Mouse (Mus musculus): Measurements from ENCODE around the gene Arhgap33.
"Not testable (repeated sequence)": the region's sequence is repeated elsewhere in the genome, so short reads cannot be mapped to it uniquely, and the experiment has no call there.

Gene Arhgap33

DNA sequence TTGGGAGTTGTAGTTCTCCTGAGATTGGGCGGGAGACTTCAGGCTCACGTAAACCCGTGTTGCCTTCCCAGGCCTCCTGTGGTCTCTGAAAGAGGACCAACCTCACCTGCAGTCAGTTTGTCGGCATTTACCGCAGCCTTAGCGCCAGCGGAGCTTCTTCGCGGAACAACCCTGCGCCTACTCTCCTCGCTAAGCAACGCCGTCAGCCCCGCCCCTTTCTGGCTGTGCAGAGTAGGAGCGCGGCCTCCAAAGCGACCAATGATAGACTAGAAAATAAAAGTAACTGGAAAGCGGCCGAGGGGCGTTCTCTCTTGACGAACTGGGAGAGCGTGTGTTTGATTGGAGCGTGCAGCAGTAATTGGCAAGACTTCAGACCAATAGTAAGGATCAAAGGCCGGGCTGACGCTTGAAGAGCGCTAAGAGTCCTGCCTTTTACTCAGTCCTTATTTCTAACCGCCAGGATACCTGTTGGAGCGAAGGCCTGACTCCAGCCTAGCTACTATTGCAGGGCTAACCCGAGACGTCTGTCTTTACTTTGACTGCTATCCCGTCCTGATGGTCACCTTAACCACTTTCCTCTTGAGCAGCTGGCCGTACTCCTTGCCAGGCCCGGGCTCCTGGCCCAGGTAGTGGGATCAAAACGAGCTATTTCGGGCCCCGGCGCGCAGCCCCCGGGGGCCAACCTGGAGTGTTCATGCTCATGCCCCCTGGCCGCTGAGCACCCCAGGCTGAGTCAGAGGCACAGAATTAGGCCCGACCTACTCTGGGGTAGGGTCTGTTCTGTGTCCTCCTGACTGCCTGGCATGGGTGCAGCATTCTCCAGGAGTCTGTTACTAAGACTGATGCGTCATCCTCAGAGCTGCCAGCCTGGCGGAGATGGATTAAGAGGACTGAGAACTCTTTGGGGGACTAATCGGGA is 17.5 kb upstream of the Arhgap33 start, which contains the start of the genes Hspb6 and Proser3:
Gene Hspb6, plus strand, starts transcription at position 77 of the 919 bp plus-strand sequence.
Gene Proser3, minus strand, starts transcription at position 198 of the 919 bp plus-strand sequence.
- DNase-seq, result peak; percentile 98

DNA sequence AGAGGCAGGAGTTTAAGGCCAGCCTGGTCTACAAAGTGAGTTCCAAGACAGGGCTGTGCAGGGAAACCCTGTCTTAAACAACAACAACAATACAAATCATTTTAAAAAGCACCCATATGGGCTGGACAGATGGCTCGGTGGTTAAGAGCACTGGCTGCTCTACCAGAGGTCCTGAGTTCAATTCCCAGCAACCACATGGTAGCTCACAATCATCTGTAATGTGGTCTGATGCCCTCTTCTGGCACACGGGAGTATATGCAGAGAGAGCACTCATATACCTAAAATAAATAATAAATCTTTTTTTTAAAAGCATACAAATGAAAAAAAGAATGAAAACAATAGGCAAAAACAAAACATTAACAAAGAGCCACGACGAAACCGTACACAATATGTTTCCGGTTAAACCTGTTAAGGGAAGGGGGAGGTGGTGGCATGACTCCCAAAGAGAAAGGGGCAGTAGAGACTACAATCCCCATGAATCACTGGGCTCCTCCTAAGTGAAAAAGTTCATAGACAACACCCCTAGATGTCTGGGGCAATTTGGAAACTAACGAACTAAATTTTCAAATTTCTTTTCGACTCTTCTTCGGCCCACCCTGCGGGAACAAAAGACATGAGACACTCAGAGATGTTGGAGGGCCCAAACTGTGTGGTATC is 16.7 kb upstream of the Arhgap33 start:
- DNase-seq, result no peak

DNA sequence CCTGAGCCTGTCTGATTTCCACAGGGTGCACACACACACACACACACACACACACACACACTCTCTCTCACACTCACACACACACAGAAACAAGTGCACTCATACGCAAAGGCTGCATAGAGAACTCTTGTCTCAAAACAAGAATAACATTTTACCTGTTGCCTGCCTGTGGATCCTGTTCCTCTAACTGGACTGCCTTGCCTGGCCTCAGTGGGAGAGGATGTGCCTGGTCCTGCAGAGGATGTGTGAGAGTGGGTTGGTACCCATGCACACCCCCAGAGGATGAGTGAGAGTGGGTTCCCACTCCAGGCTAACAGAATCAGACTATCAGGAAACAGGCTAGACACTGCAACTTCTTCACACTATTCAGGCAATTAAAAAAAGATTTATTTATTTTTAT is 15.7 kb upstream of the Arhgap33 start:
- DNase-seq, result no peak

DNA sequence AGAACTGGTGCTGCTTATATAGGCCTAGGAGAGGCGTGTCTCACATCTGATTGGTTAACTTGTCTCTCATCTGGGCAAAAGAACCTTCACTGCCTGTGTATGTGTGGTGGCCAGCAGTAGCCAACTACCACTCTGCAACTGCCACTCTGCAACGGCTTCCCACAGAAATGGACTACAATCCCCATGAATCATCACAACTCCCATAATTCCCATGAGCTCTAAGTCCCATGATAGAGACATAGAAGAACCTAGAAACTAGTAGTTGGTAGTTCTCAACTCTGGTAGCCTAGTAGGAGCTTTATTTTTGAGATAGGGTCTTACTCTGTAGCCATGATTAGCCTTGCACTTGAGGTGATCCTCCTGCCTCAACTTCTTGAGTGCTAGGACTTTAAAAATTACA is 15.0 kb upstream of the Arhgap33 start:
- DNase-seq, result no peak

DNA sequence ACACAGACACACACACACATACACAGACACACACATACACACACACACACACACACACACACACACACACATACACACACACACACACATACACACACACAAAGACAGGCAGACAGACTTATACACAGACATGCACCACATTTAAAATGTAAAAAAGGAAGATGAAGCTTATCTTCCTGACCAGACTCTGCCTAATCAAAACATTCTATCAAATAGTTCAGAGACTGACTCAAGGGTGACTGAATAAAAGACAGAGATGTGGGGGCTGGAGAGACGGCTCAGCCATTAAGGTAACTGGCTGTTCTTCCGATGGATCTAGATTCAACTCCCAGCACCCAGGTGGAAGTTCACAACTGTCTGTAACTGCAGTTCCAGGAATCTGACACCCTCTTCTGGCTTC is 9.5 kb upstream of the Arhgap33 start:
- no peak for DNase-seq

DNA sequence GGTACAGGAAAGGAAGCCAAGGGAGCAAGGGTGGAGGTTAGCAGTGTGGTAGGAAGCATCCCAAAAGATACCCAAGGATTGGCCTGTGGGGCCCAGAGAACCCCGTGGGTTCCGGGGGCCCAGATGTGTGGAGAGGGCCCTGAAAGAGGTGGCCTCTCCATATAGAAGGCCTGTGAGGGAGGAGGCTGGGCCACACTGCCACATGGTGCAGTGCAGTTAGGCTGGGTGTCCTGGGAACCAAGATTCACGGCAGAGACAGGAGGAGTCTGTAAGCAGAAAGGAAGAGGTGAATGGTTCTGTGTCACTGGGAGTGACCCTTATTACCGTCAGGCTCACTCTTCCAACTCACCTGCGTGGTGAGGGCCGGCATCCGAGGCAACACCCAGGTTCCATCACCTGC is 5.7 kb upstream of the Arhgap33 start:
- DNase-seq, result no peak

DNA sequence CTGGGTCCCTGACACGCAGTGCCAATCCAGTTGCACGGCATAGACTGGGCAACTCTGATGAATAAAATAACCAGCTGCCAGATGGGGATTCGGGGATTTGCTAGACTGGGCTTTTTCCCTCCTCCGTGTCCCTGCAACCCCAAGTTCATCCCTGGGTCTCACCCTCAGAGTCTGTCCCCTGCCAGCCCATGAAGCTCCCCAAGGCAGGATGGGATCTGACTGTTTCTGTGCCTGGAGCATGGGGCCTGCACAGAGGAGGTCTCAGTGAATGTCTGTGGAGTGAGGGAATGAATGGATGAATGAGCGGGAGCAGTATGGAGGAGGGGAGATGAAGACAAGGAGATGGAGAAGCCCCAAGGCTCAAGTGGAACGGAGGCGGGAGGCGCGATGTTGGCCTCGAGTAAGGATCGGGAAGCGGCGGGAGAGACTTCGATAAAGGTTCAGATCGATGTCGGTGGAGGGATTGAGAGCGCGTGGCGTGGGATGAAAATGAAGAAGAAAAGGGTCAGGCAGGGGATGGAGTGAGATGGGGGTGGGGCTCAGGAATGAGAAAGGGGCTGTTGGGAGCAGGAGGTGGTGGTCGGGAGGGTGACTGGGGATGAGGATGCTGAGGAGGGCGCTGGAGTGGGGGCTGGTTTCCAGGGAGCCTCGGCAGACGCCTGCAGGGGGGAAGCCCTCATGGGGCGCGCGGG is 773 bp downstream of the Arhgap33 start:
- DNase-seq, result no peak

DNA sequence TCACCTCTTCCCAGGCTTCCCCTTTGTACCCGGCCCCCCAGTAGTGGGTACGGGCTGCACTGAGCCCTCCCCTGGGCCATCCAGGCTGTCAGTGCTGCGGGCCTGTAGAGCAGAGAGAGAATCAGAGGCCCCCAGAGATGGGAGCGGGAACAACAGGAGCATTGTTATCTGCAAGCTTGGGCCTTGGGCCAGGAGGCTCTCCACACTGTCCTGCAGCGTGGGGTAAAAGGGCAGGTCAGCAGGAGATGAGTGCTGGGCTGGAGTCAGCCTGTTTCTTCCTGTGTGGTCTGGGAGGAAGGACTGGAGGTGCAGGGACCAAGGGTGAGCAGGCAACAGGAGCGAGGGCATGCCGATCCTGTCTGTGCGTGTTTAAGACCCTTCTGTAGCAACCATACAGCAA is 1.9 kb downstream of the Arhgap33 start:
- DNase-seq, result peak; percentile 74

DNA sequence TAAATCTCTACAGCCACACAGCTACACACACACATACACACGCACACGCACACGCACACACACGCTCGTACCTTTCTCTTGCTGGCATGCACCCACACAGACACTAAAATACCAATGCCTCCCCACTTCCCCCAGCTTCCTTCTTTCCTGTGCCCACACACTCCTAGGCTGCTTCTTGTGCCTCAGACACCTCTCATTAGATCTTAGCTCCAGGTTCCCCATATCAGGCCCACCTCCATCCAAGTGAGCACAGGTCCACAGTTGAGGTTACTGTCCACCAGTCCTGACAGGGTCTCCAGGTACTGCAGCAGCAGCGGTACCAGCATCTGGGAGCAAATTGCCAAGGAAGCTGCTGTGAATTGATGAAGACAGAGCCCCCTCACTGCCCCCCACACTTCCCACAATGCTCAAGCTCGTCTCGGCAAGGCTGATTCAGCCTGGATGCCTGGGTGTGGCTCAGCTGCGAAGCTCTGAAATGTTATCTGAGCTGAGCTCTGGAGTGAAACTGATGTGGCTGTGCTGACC is 3.5 kb downstream of the Arhgap33 start:
- no peak for DNase-seq

DNA sequence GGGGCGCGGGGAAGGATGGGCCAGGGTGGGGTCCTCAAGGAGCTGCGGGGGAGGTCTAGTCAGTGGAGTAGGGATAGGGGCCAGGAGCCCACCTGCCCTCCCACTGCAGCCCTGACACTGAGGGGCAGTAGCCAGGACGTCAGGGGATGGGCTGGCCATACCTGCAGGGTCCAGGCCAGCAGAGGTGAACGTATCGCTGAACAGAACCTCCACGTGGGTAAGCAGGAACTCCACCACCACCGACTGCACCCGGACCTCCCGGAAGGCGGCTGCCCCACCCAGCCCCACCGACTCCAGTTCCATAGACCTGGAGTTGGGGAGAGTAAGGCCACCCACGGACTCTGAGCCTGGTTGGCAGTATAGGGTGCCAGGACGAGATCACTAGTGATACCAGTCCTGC is 7.9 kb downstream of the Arhgap33 start:
- DNase-seq, result no peak

DNA sequence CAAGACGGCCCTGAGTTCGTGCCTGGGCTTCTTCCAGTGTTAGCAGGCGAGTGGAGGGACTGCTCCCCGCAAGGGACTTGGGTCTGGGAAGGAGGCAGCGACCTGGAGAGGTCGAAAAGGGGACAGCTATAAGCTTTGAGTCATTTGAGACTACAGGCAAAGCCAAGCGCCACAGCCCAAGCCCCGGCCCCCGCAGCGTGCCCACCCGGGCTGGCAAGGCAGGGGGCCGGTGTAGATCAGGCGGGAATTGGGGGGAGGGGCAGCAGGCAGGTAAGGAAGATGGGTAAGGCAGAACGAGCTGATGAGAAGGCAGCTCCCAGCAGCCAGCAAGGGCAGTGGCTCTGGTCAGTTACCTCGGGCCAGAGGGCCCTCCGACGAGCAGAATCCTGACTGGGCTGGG is 8.5 kb downstream of the Arhgap33 start:
- no peak for DNase-seq

DNA sequence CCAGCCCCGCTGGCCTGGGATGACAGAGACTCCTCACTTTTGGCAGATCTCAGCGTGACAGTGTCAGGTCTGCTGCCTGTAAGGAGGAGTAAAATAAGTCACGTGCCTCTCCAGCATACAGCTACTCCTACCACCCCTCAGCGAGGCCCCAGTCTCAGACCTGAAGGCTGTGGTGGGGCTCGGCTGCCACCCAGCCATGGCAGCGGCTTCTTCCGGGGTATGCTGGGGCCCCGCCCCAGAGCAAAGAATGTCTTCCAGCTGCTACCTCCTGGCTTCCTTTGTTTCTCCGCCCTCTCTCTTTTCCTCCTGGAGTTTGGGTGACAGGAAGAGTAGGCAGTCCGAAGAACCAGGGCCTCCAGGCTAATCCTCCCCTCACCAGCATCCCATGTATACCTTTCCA is 8.9 kb downstream of the Arhgap33 start:
- DNase-seq, result no peak

DNA sequence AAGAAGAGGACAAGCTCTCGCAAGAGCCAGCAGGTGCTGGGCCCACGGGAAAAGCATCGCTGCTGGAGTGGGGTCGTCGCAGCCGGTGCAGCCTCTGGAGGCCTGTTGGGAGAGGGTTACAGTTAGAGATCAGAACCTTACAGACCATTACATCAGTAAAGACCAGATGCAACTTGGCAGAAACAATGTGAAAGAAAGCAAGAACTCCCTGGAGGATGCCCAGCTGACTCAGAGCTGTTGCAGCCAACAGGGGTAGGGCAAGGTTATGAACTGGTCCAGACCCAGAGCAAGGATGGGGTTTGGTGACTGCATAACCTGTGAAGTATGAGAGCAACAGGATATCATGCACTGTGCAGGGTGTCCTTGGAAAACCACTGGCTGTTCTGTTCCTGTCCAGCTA is 10.4 kb downstream of the Arhgap33 start:
- DNase-seq, result no peak

DNA sequence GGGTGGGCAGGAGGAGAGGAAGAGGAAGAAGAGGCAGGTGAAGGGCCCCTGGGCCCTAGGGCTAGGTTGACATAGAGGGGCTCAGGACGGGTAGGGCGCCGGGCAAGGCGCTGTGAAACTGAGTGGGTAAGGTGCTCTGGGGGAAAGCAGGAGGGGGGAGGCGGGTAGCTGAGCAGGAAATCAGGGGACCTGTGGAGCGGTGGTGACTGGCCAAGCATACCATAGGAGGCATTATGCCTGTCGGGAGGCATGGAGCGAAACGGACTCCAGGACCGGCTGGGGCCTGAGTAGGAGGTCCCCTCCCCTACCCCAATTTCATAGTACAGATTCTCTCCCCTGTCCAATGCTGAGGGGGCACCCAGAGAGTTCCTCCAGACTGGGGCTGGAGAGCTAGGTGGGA is 12.0 kb downstream of the Arhgap33 start:
- no peak for DNase-seq

DNA sequence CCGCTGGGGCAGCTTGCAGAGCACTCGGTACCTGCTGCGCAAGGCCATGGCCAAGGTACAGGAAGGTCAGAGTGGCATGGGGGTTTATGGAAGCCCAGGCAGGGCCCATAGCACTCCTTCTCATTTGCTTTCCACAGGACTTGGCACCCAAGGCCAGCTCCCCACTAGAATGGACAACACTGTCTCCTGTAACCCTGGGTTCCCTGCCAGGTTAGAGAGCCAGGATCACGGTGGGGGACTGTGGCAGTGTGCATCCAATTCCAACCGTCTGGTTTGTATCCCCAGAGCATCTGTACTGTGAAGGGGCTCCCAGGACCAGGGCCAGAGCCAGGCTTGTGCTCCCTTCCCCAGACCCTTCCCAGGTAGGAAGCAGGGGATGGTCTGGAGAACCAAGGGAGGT is 14.0 kb downstream of the Arhgap33 start:
- DNase-seq, result no peak

DNA sequence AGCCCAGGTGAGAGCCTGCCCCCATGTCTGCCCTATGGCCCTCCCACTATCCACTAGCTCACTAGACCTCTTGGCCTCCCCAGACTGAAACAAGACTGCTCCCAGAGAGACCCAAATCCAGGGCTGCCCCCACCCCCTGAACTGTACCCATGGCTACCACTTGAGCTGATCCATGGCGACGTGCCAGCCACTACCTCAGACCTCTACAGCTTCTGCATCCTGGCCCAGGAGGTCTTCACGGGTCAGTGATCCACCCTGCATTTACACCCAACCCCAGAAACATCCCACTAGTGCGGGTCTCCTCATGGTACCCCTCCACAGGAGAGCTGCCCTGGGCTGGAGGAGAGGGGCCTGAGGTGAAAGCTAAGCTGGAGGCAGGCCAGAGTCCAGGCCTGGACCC is 14.5 kb downstream of the Arhgap33 start:
- peak; percentile 36 for DNase-seq

DNA sequence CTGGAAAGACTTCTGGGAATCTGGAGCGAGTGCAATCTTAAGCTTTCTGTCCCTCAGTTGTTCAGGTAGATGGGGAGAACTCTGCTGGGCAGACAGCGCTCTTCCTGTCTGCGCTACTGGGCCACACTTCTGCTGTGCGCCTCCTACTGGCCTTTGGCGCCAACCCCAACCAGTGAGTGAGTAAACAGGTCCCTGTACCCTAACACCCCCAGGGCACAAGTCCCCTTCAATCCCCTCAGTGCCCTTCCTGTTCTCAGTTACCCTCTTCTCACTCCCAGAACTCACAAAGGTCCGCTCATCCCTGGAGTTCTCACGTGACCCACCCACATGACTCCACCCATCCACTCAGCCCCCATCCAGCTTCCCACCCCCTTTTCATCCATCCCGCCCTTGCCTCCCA is 16.5 kb downstream of the Arhgap33 start:
- DNase-seq, result no peak

DNA sequence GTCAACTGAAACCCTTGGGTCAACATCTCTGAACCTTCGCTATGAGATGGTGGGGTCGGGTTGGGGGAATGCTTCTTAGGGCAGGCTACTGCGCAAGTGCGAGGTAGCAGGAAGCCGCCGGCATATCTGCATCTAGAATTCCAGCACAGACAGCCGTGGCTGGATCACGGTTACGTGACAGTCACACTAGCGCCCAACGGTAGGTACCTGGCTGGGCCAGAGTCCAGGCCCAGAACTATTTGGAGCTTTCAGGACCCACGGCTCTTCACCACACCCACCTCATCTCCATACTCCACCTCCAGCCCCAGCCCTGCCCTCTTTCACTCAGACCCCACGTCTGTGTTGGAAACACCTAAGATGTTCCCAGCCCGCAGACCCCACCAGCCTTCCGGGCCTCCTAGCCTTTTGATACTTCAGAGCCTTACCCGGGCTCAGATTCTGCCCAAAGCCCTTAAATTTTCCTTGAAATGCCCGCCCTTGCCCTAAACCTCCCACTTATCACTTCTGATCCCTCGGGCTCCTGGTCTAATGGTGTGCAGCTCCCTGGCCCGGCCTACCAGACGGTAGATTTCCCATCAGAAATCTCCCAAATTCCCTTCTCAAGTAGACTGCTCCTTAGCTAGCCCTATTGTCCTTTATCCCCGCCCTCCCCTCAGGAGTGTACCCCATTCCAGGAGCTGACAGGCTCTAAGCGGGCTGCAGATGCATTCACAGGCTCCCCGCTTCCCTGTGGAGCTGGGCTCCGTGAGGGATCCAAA is 19.7 kb downstream of the Arhgap33 start:
- DNase-seq, result no peak

DNA sequence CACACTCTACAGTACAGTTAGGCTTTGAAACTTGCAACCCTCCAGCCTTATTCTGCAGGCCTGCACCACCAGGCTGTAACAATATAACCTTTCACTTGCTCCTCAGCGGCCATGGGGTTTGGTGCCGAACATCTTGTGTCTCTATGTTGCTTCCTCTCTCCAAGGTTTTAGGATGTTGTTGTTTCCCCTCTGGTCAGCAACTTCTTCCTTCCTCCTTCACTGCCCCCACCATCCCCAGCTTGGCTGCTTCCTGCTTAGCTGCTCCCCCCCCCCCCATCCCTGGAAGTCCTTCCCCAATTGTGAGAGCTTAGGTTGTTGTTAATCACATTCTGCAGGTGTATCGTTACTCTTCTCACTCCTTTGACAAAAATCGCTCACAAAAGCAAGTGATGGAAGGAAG is 26.8 kb downstream of the Arhgap33 start:
- DNase-seq, result no peak

DNA sequence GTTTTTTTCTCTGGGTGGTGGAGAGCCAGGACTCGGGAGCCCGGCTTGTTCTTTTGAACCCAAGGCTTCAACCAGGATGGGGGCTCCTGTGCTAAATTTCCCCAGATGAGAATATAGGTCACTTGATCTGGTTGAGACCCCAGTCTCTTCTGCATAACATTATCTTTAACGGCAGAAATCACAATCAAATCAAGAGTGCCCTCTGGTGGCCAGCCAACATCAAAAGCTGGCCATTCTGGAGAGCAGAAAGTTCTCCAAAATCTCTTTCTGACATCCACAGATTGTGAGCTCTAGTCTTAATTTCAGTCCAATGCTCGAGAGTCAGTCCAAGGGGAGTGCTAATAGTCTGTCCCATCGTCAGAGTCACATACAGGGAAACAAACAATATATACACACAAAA is 33.7 kb downstream of the Arhgap33 start:
- DNase-seq, result not testable (repeated sequence)

DNA sequence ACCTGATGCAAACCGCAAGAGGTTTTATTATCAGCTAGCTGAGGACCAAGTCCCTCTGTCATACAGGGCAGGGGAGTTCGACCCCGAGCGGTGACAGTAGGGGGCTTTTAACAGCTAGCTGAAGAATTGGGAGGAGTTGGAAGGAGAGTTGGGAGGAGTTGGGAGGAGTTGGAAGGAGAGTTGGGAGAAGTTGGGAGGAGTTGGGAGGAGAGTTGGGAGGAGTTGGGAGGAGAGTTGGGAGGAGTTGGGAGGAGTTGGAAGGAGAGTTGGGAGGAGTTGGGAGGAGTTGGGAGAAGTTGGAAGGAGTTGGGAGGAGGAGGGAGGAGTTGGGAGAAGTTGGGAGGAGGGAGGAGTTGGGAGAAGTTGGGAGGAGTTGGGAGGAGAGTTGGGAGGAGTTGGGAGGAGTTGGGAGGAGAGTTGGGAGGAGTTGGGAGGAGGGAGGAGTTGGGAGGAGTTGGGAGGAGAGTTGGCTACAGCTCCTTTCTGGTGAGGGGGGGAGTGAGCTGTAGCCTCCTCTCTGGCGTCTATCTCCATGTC is 39.3 kb downstream of the Arhgap33 start:
- DNase-seq, result peak; percentile 51

DNA sequence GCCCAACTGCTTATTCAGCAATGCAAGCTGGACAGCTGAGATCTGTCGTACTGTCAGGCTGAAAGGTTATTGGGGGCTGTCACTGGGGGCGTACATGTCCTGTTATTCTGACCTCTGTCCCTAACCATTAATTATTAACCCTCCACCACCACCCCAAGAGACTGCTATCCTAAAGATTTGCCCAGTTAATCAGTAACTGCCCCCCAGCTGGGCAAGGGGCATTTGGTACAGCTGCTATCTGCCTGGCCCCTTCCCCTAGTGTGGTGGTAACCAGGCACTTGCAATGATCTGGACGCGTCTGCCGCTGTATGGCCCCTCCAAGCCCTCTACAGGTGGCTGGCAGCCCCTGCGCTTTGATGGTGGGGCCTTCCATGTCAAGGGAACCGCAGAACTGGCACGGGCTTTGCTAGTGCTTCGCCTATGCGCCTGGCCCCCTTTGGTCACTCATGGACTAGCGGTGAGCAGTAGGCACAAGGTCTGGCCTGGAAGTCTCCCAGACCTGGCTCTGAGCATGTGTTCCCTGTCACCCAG is 41.4 kb downstream of the Arhgap33 start, which contains the start of gene Prodh2:
Gene Prodh2, plus strand, starts transcription at position 222 of the 531 bp plus-strand sequence.
- DNase-seq, result peak; percentile 85

Measured in kidney, adult 11 months (tissue).